ENCODE assay signal across 12 mouse cellular contexts in genomic region chr1:65176912-65177311, GRCm38 (mm10). TPM values are rescaled to one million over a fixed set of nuclear protein-coding genes. Genes with fewer than 3 reads are reported as not detected.
DNase-seq lines count a peak whose midpoint lies in the region; ATAC-seq and TF ChIP-seq lines count a peak whose summit lies in the region.
"Had no signal": no experiment of that assay in that cellular context is flagged by ENCODE, and none has a peak within 500 bp of the region (broad histone marks: within the 10 kb centered on the region; RNA-seq: fewer than 3 reads in every experiment).

No protein-coding gene starts in this region.

- H3K27ac ChIP-seq in forebrain, embryonic 13.5 days: no peak overlapping the region
- no peak overlapping the region for H3K27ac ChIP-seq in forebrain, embryonic 12.5 days
- H3K27ac ChIP-seq in liver, adult 2 months (replicated peaks; ENCODE audit: insufficient read depth, low read depth, low read length): 0 out of 2 replicates have a peak overlapping the region, but pooled peaks have one; percentile 9
- no peak overlapping the region for H3K27ac ChIP-seq in hindbrain, embryonic 16.5 days (ENCODE audit: low read depth, low read length)
- no peak overlapping the region for H3K27ac ChIP-seq in midbrain, embryonic 16.5 days (ENCODE audit: low read length)
- H3K27ac ChIP-seq: stomach, embryonic 15.5 days had no signal

- no peak for ATAC-seq in forebrain, embryonic 13.5 days
- no peak for ATAC-seq in forebrain, embryonic 12.5 days (ENCODE audit: low FRiP score)
- ATAC-seq in hindbrain, embryonic 16.5 days: no peak
- no peak for ATAC-seq in midbrain, embryonic 16.5 days
- no peak for ATAC-seq in CD4-positive, CD25-positive, alpha-beta regulatory T cell, adult 4 months

- no peak for TF ChIP-seq POLR2A in liver, adult 2 months (IDR thresholded peaks at IDR 0.05; ENCODE audit: extremely low read depth, insufficient read depth, low read length)

- H3K79me2 ChIP-seq in liver, adult 2 months (ENCODE audit: control insufficient read depth, insufficient read depth, low read length): peaks cover 16% of the 10 kb centered on the region; the same call in 1 of the 2 replicates

- peak overlapping the region; percentile 38 for H3K4me2 ChIP-seq in forebrain, embryonic 13.5 days
- H3K4me2 ChIP-seq in forebrain, embryonic 12.5 days: no peak overlapping the region
- peak overlapping the region; percentile 31 for H3K4me2 ChIP-seq in hindbrain, embryonic 16.5 days (ENCODE audit: low read length)
- peak overlapping the region; percentile 35 for H3K4me2 ChIP-seq in midbrain, embryonic 16.5 days (ENCODE audit: low read length)

- peaks cover 26% of the 10 kb centered on the region for H3K36me3 ChIP-seq in forebrain, embryonic 13.5 days (ENCODE audit: poor library complexity, severe bottlenecking)
- H3K36me3 ChIP-seq in forebrain, embryonic 12.5 days (replicated peaks): peaks cover 24% of the 10 kb centered on the region
- peaks cover 25% of the 10 kb centered on the region for H3K36me3 ChIP-seq in liver, adult 2 months (ENCODE audit: control insufficient read depth, insufficient read depth, low read length)
- peaks cover 6% of the 10 kb centered on the region for H3K36me3 ChIP-seq in hindbrain, embryonic 16.5 days (ENCODE audit: control insufficient read depth, insufficient read depth, low read length)
- H3K36me3 ChIP-seq in midbrain, embryonic 16.5 days (ENCODE audit: control insufficient read depth, insufficient read depth, low read length): peaks cover 9% of the 10 kb centered on the region

- H3K4me1 ChIP-seq in forebrain, embryonic 13.5 days: peaks cover 40% of the 10 kb centered on the region
- peaks cover 38% of the 10 kb centered on the region for H3K4me1 ChIP-seq in forebrain, embryonic 12.5 days
- H3K4me1 ChIP-seq in liver, adult 2 months (ENCODE audit: control insufficient read depth, insufficient read depth, low read length): peaks cover 21% of the 10 kb centered on the region
- H3K4me1 ChIP-seq in hindbrain, embryonic 16.5 days (ENCODE audit: control insufficient read depth, insufficient read depth, low read depth, low read length): peaks cover 19% of the 10 kb centered on the region
- H3K4me1 ChIP-seq in midbrain, embryonic 16.5 days (ENCODE audit: control insufficient read depth, insufficient read depth, low read length): peaks cover 48% of the 10 kb centered on the region

- 89% methylated on average over 5 of the region's 5 CpGs for whole genome bisulfite sequencing in forebrain, embryonic 13.5 days
- WGBS in forebrain, embryonic 12.5 days: 86% methylated on average over 5 of the region's 5 CpGs
- WGBS in liver, adult 2 months: under 1% methylated on average over 5 of the region's 5 CpGs
- WGBS in hindbrain, embryonic 16.5 days: 78% methylated on average over 5 of the region's 5 CpGs
- WGBS in midbrain, embryonic 16.5 days: 84% methylated on average over 5 of the region's 5 CpGs

- H3K9me3 ChIP-seq in forebrain, embryonic 13.5 days (replicated peaks): no peaks in the 10 kb centered on the region
- H3K9me3 ChIP-seq in forebrain, embryonic 12.5 days: no peaks in the 10 kb centered on the region
- no peaks in the 10 kb centered on the region for H3K9me3 ChIP-seq in hindbrain, embryonic 16.5 days (ENCODE audit: control insufficient read depth, low read length)
- no peaks in the 10 kb centered on the region for H3K9me3 ChIP-seq in midbrain, embryonic 16.5 days (replicated peaks; ENCODE audit: control insufficient read depth, low read length, poor library complexity, severe bottlenecking)
- H3K9me3 ChIP-seq: stomach, embryonic 15.5 days had no signal

- H3K27me3 ChIP-seq in forebrain, embryonic 13.5 days: no peaks in the 10 kb centered on the region
- H3K27me3 ChIP-seq in forebrain, embryonic 12.5 days: no peaks in the 10 kb centered on the region
- no peaks in the 10 kb centered on the region for H3K27me3 ChIP-seq in liver, adult 2 months (ENCODE audit: control insufficient read depth, insufficient read depth, low read length)
- no peaks in the 10 kb centered on the region for H3K27me3 ChIP-seq in hindbrain, embryonic 16.5 days (replicated peaks; ENCODE audit: control insufficient read depth, insufficient read depth, low read length)
- H3K27me3 ChIP-seq in midbrain, embryonic 16.5 days (ENCODE audit: control insufficient read depth, insufficient read depth, low read depth, low read length): no peaks in the 10 kb centered on the region
- H3K27me3 ChIP-seq: stomach, embryonic 15.5 days had no signal

- TF ChIP-seq CTCF in liver, adult 2 months (IDR thresholded peaks at IDR 0.05; ENCODE audit: low read depth, low read length): no peak

- DNase-seq in liver, adult 2 months (ENCODE audit: extremely low read depth, low read depth, low spot score): peak; percentile 82
- DNase-seq in liver: no peak
- no peak for DNase-seq in ovary, postnatal 36 days (ENCODE audit: low spot score)
- DNase-seq: cerebellum, adult 11 months had no signal

- no peak overlapping the region for H3K4me3 ChIP-seq in forebrain, embryonic 13.5 days
- H3K4me3 ChIP-seq in forebrain, embryonic 12.5 days (replicated peaks): no peak overlapping the region
- peak overlapping the region; percentile 58; the same call in 1 of the 2 replicates for H3K4me3 ChIP-seq in liver, adult 2 months (ENCODE audit: insufficient read depth, low read depth, low read length)
- no peak overlapping the region for H3K4me3 ChIP-seq in hindbrain, embryonic 16.5 days (ENCODE audit: low read length)
- no peak overlapping the region for H3K4me3 ChIP-seq in midbrain, embryonic 16.5 days (ENCODE audit: low read depth, low read length)

- no peak overlapping the region for H3K9ac ChIP-seq in forebrain, embryonic 13.5 days
- no peak overlapping the region for H3K9ac ChIP-seq in forebrain, embryonic 12.5 days
- no peak overlapping the region; the same call in 1 of the 2 replicates for H3K9ac ChIP-seq in liver, adult 2 months (ENCODE audit: low read depth, low read length)
- no peak overlapping the region for H3K9ac ChIP-seq in hindbrain, embryonic 16.5 days (ENCODE audit: low read depth, low read length)
- H3K9ac ChIP-seq in midbrain, embryonic 16.5 days (ENCODE audit: low read depth, low read length): no peak overlapping the region
- H3K9ac ChIP-seq: stomach, embryonic 15.5 days had no signal

RNA-seq across cellular contexts. Expression of gene Idh1, which starts 9.4 kb away (rescaled TPM):
- 399 and 431 TPM in 2 replicates for polyA plus RNA-seq in forebrain, embryonic 13.5 days (2015; fragmentation: Nextera tagmentation; extraction: Ambion mirVana)
- 343 and 355 TPM in 2 replicates for polyA plus RNA-seq in forebrain, embryonic 12.5 days (2016; fragmentation: Nextera tagmentation; extraction: Ambion mirVana)
- total RNA-seq in liver, adult 2 months (2014; rRNA removed): 510 and 624 TPM in 2 replicates
- 137 and 155 TPM in 2 replicates for polyA plus RNA-seq in liver, adult 2 months (2012; rRNA removed)
- polyA plus RNA-seq in hindbrain, embryonic 16.5 days (2015; fragmentation: Nextera tagmentation; extraction: Ambion mirVana): 484 and 497 TPM in 2 replicates
- 553 and 565 TPM in 2 replicates for polyA plus RNA-seq in midbrain, embryonic 16.5 days (2015; fragmentation: Nextera tagmentation; extraction: Ambion mirVana)
- 10 to 100 TPM in 1 of 2 experiments, 1 to 10 TPM in 1; 7.9 to 10.2 TPM for polyA plus RNA-seq in CD4-positive, CD25-positive, alpha-beta regulatory T cell, adult 4 months (2017; shearing (Covaris generic))

RNA-seq across cellular contexts. Expression of gene Pikfyve, which starts 9.6 kb away (rescaled TPM):
- 13.5 and 15.7 TPM in 2 replicates for polyA plus RNA-seq in forebrain, embryonic 13.5 days (2015; fragmentation: Nextera tagmentation; extraction: Ambion mirVana)
- 18.1 and 20.6 TPM in 2 replicates for polyA plus RNA-seq in forebrain, embryonic 12.5 days (2016; fragmentation: Nextera tagmentation; extraction: Ambion mirVana)
- total RNA-seq in liver, adult 2 months (2014; rRNA removed): 18.7 and 21.1 TPM in 2 replicates
- polyA plus RNA-seq in liver, adult 2 months (2012; rRNA removed): 2.8 and 2.9 TPM in 2 replicates
- 9.5 and 10.4 TPM in 2 replicates for polyA plus RNA-seq in hindbrain, embryonic 16.5 days (2015; fragmentation: Nextera tagmentation; extraction: Ambion mirVana)
- polyA plus RNA-seq in midbrain, embryonic 16.5 days (2015; fragmentation: Nextera tagmentation; extraction: Ambion mirVana): 9.8 and 12.4 TPM in 2 replicates
- 10 to 100 TPM; 11.8 to 13.6 TPM for polyA plus RNA-seq in CD4-positive, CD25-positive, alpha-beta regulatory T cell, adult 4 months (2017; shearing (Covaris generic))

RNA-seq across cellular contexts. Expression of gene D630023F18Rik, which starts 53.9 kb away (rescaled TPM):
- 0.09 and 0.50 TPM in 2 replicates for polyA plus RNA-seq in forebrain, embryonic 13.5 days (2015; fragmentation: Nextera tagmentation; extraction: Ambion mirVana)
- polyA plus RNA-seq in forebrain, embryonic 12.5 days (2016; fragmentation: Nextera tagmentation; extraction: Ambion mirVana): 0.28 TPM in 1 of 2 replicates, not detected in the other
- not detected in 2 replicates for total RNA-seq in liver, adult 2 months (2014; rRNA removed)
- 0.17 TPM in 1 of 2 replicates, not detected in the other for polyA plus RNA-seq in liver, adult 2 months (2012; rRNA removed)
- 2.4 and 4.0 TPM in 2 replicates for polyA plus RNA-seq in hindbrain, embryonic 16.5 days (2015; fragmentation: Nextera tagmentation; extraction: Ambion mirVana)
- polyA plus RNA-seq in midbrain, embryonic 16.5 days (2015; fragmentation: Nextera tagmentation; extraction: Ambion mirVana): 1.6 and 3.1 TPM in 2 replicates
- polyA plus RNA-seq in CD4-positive, CD25-positive, alpha-beta regulatory T cell, adult 4 months (2017; shearing (Covaris generic)): not detected
- polyA plus RNA-seq: C2C12; heart, postnatal 0 days had no signal

RNA-seq across cellular contexts. Expression of gene Gm28845, which starts 57.6 kb away (rescaled TPM):
- not detected in 2 replicates for polyA plus RNA-seq in forebrain, embryonic 13.5 days (2015; fragmentation: Nextera tagmentation; extraction: Ambion mirVana)
- polyA plus RNA-seq in forebrain, embryonic 12.5 days (2016; fragmentation: Nextera tagmentation; extraction: Ambion mirVana): not detected in 2 replicates
- total RNA-seq in liver, adult 2 months (2014; rRNA removed): not detected in 2 replicates
- polyA plus RNA-seq in liver, adult 2 months (2012; rRNA removed): not detected in 2 replicates
- polyA plus RNA-seq in hindbrain, embryonic 16.5 days (2015; fragmentation: Nextera tagmentation; extraction: Ambion mirVana): 0.27 and 0.99 TPM in 2 replicates
- not detected in 2 replicates for polyA plus RNA-seq in midbrain, embryonic 16.5 days (2015; fragmentation: Nextera tagmentation; extraction: Ambion mirVana)
- polyA plus RNA-seq in CD4-positive, CD25-positive, alpha-beta regulatory T cell, adult 4 months (2017; shearing (Covaris generic)): not detected
- polyA plus RNA-seq: C2C12; heart, postnatal 0 days; stomach, embryonic 15.5 days had no signal

Comparison
In these comparisons a context has a peak if more than half of its experiments do, and no peak if none do; other contexts are left out.
1. RNA of gene Idh1, which starts 9.4 kb away (polyA plus RNA-seq): 553 to 565 TPM in midbrain, embryonic 16.5 days, 484 to 497 TPM in hindbrain, embryonic 16.5 days, 399 to 431 TPM in forebrain, embryonic 13.5 days, 343 to 355 TPM in forebrain, embryonic 12.5 days and 137 to 155 TPM in liver, adult 2 months; 7.9 to 10.2 TPM in CD4-positive, CD25-positive, alpha-beta regulatory T cell, adult 4 months; every median in the first group is over 10 times any median in the second.